Mouse (Mus musculus) embryo, embryonic 11.5 days (tissue): Measurements from ENCODE around the gene Tnrc6b.
"Not testable (repeated sequence)": the region's sequence is repeated elsewhere in the genome, so short reads cannot be mapped to it uniquely, and the experiment has no call there.

ENCODE experiments used
- DNase-seq: peaks from one replicate; pipeline ENCODE4 v3.0.0-alpha.2; 2012; ENCODE audit warnings: low read depth, low spot score

Gene Tnrc6b

GRCm38 (mm10) chr15:80850004-80850403 is 138.9 kb downstream of the Tnrc6b start:
- DNase-seq = no peak

GRCm38 (mm10) chr15:80850682-80851475 is 139.8 kb downstream of the Tnrc6b start:
- DNase-seq = no peak

GRCm38 (mm10) chr15:80852122-80852521 is 141.0 kb downstream of the Tnrc6b start:
- no peak for DNase-seq

- DNase-seq = not testable (repeated sequence)
Observed at GRCm38 (mm10) chr15:80852527-80852926, 141.4 kb downstream of the Tnrc6b start.

- DNase-seq = no peak
Observed at GRCm38 (mm10) chr15:80859366-80859765, 148.3 kb downstream of the Tnrc6b start.

GRCm38 (mm10) chr15:80861302-80861701 is 150.2 kb downstream of the Tnrc6b start:
- no peak for DNase-seq

- no peak for DNase-seq
Observed at GRCm38 (mm10) chr15:80862027-80862426, 150.9 kb downstream of the Tnrc6b start.

- not testable (repeated sequence) for DNase-seq
Observed at GRCm38 (mm10) chr15:80868603-80869002, 157.5 kb downstream of the Tnrc6b start.

- DNase-seq = no peak
Observed at GRCm38 (mm10) chr15:80874726-80875125, 163.6 kb downstream of the Tnrc6b start.

- no peak for DNase-seq
Observed at GRCm38 (mm10) chr15:80876231-80876630, 165.1 kb downstream of the Tnrc6b start.

GRCm38 (mm10) chr15:80884095-80884494 is 173.0 kb downstream of the Tnrc6b start:
- no peak for DNase-seq

- no peak for DNase-seq
Observed at GRCm38 (mm10) chr15:80886361-80887156, 175.4 kb downstream of the Tnrc6b start.

GRCm38 (mm10) chr15:80892341-80892740 is 181.2 kb downstream of the Tnrc6b start:
- no peak for DNase-seq

GRCm38 (mm10) chr15:80896741-80897140 is 185.6 kb downstream of the Tnrc6b start:
- DNase-seq = no peak

- no peak for DNase-seq
Observed at GRCm38 (mm10) chr15:80897911-80898310, 186.8 kb downstream of the Tnrc6b start.

GRCm38 (mm10) chr15:80899806-80900205 is 188.7 kb downstream of the Tnrc6b start:
- no peak for DNase-seq

GRCm38 (mm10) chr15:80901806-80902513 is 190.8 kb downstream of the Tnrc6b start:
- DNase-seq = no peak

- not testable (repeated sequence) for DNase-seq
Observed at GRCm38 (mm10) chr15:80904776-80905175, 193.7 kb downstream of the Tnrc6b start.

- DNase-seq = no peak
Observed at GRCm38 (mm10) chr15:80910183-80910582, 199.1 kb downstream of the Tnrc6b start.

- DNase-seq = no peak
Observed at GRCm38 (mm10) chr15:80910790-80911531, 199.8 kb downstream of the Tnrc6b start.

- no peak for DNase-seq
Observed at GRCm38 (mm10) chr15:80912175-80912574, 201.1 kb downstream of the Tnrc6b start.
